Mouse (Mus musculus) bone marrow macrophage, adult 2 months (primary cell): ENCODE results near the gene Slc9a3.

Experiments used
- CTCF ChIP-seq: IDR thresholded peaks from 2 replicates; pipeline ENCODE4 v1.5.1; 2012; ENCODE audit warnings: low read depth, mild to moderate bottlenecking, low read length, moderate library complexity
- POLR2A ChIP-seq: IDR thresholded peaks from 2 replicates; pipeline ENCODE4 v1.6.1; 2012; ENCODE audit warnings: mild to moderate bottlenecking, low read depth, low read length, borderline replicate concordance

GRCm38 (mm10) chr13:74208317-74208985 is 87.2 kb downstream of the Slc9a3 start, which contains the start of gene Exoc3:
- TF ChIP-seq CTCF = no peak
- no peak; the same call in 1 of the 2 replicates for TF ChIP-seq POLR2A
